Mouse (Mus musculus) G1E (cell line): Measurements from ENCODE around the gene Slc25a53.

ENCODE experiments used
- CTCF ChIP-seq: IDR thresholded peaks from 2 replicates; pipeline ENCODE4 v1.5.1; 2012; ENCODE audit warnings: low read depth, low read length, inconsistent platforms, mixed read lengths
- GATA1 ChIP-seq: IDR thresholded peaks from 2 replicates; pipeline ENCODE4 v1.6.1; 2012; ENCODE audit warnings: borderline replicate concordance, low read length, inconsistent platforms, mixed read lengths
- POLR2AphosphoS5 ChIP-seq: IDR thresholded peaks from 2 replicates; pipeline ENCODE4 v1.6.1; 2012; ENCODE audit warnings: low read depth, low read length, inconsistent platforms; ENCODE audit not compliant: insufficient replicate concordance
- TAL1 ChIP-seq: conservative IDR thresholded peaks from 2 replicates; pipeline ENCODE4 v1.6.1; 2012; ENCODE audit warnings: low read depth, low read length, inconsistent platforms, mixed read lengths

DNA sequence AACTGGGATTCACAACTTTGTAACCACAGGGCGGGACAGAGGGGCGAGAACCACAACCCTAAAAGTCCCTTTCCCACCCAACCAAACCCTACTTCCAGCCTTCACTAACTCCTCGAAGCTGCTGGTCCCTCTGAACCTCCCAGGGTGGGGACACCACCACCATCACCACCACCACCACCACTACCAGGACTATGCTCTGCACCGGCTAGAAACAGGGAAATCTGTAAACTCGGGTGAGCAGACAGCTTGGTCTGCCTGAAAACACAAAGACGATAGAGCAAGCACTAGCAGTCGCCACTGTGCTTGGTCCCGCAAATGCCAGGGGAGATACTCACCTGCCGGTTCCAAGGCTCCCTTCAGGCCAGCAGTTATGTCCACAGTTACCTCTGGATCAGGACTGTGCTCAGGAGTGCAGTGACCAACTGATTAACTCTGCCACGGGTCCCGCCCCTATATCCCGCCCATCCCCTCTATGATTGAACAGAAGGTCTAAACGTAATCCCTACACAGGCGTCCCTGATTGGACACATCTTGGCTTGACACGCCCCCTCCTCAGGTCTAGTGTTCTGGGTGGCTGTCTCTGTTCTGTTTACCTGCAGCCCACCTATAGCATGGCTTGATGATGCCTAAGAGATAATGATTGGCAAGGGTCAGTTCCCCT lies 61.5 kb downstream of the Slc25a53 start, which contains the start of the genes Tmsb15l and Tmsb15b1:
- TF ChIP-seq CTCF (no peak), POLR2AphosphoS5 (no peak), GATA1 (no peak), TAL1 (no peak)
